Mouse (Mus musculus): ENCODE results near the gene Gm21118.
"Not testable (repeated sequence)": the region's sequence is repeated elsewhere in the genome, so short reads cannot be mapped to it uniquely, and the experiment has no call there.

The Gm21118 gene

DNA sequence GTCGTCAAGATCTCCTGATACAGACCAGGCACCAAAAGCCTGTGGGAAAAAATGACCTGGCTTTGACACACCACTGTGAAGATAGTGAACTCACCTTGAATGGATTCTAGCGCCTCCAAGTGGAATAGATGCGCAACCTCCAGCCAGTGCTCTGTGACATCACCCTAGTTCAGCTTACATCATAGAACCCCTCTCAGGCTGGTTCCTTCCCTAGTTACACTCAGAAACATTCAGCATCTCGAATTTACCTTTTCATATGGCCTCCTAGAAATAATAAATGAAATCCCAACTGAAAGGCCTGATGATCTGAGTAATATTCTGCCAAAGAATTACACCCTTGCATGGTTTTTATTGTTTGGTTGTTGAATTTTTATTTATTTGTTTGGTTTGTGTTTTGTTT is at the start of gene Gm21118:
Gene Gm21118, minus strand, starts transcription at position 101 of the 400 bp plus-strand sequence.
- DNase-seq (ENCODE audit: low spot score), result not testable (repeated sequence)

- not testable (repeated sequence) for DNase-seq (ENCODE audit: low spot score)
Observed at GRCm38 (mm10) chrY:70303187-70303586, 29.7 kb upstream of the Gm21118 start, which contains the start of the genes Gm29423 and Gm29644. Gm29423 (minus strand) TSS chrY:70303287. Gm29644 (minus strand) TSS chrY:70303343.

All from T-cell, adult 2 months (primary cell).